Comparison of ENCODE assay signal across 19 mouse cellular contexts in genomic region chr1:154819960-154820359, GRCm38 (mm10).
DNase-seq lines count a peak whose midpoint lies in the region; ATAC-seq and TF ChIP-seq lines count a peak whose summit lies in the region.
"Had no signal": no experiment of that assay in that cellular context is flagged by ENCODE, and none has a peak within 500 bp of the region (broad histone marks: within the 10 kb centered on the region; RNA-seq: fewer than 3 reads in every experiment).

No protein-coding gene starts in this region.

- no peak for TF ChIP-seq POLR2A in brain, embryonic 14.5 days (IDR thresholded peaks at IDR 0.05; ENCODE audit: borderline replicate concordance, extremely low read depth, insufficient read depth, insufficient read length, poor library complexity, severe bottlenecking)

- no peak for ATAC-seq in midbrain, embryonic 13.5 days
- no peak for ATAC-seq in forebrain, embryonic 12.5 days (ENCODE audit: low FRiP score)
- ATAC-seq: activated CD4-positive, CD25-positive, alpha-beta regulatory T cell, adult 4 months; forebrain, embryonic 14.5 days had no signal

- H3K27ac ChIP-seq in midbrain, embryonic 10.5 days (replicated peaks), result no peak overlapping the region; the same call in 1 of the 2 replicates
- H3K27ac ChIP-seq in midbrain, embryonic 13.5 days, result no peak overlapping the region
- H3K27ac ChIP-seq in forebrain, embryonic 12.5 days, result no peak overlapping the region
- H3K27ac ChIP-seq: embryonic facial prominence, embryonic 10.5 days; gastrocnemius, adult 2 months; hindbrain, embryonic 10.5 days; hindbrain, embryonic 14.5 days had no signal

- no peak for TF ChIP-seq CTCF in brain, embryonic 14.5 days (IDR thresholded peaks at IDR 0.05; ENCODE audit: borderline replicate concordance, extremely low read depth, insufficient read depth, insufficient read length)

- peak; percentile 16 for DNase-seq in midbrain, embryonic 10.5 days (ENCODE audit: low spot score)
- peak; percentile 22 for DNase-seq in thymus, postnatal 14 days
- no peak for DNase-seq in thymus, postnatal 4 days
- DNase-seq in brain, embryonic 14.5 days (ENCODE audit: low read depth), result peak; percentile 24
- no peak for DNase-seq in layer of hippocampus, adult 18-20 months (ENCODE audit: low spot score in 2 of 2)
- DNase-seq: adrenal gland, postnatal 14 days; cerebellum, adult 18-20 months; cerebellum, adult 9-11 months; gastrocnemius, adult 2 months; gastrocnemius, postnatal 25 days had no signal

- H3K9ac ChIP-seq in midbrain, embryonic 13.5 days (replicated peaks), result no peak overlapping the region
- no peak overlapping the region for H3K9ac ChIP-seq in forebrain, embryonic 12.5 days
- H3K9ac ChIP-seq: heart, embryonic 12.5 days; hindbrain, embryonic 14.5 days had no signal

- H3K4me2 ChIP-seq in midbrain, embryonic 13.5 days (replicated peaks), result no peak overlapping the region
- no peak overlapping the region for H3K4me2 ChIP-seq in forebrain, embryonic 12.5 days
- H3K4me2 ChIP-seq: heart, embryonic 12.5 days; hindbrain, embryonic 14.5 days had no signal

- no peaks in the 10 kb centered on the region for H3K36me3 ChIP-seq in midbrain, embryonic 10.5 days
- H3K36me3 ChIP-seq in midbrain, embryonic 13.5 days, result no peaks in the 10 kb centered on the region
- H3K36me3 ChIP-seq in forebrain, embryonic 12.5 days (replicated peaks), result no peaks in the 10 kb centered on the region
- H3K36me3 ChIP-seq: embryonic facial prominence, embryonic 10.5 days; G1E; heart, embryonic 12.5 days; hindbrain, embryonic 10.5 days had no signal

- H3K9me3 ChIP-seq in midbrain, embryonic 10.5 days (replicated peaks), result no peaks in the 10 kb centered on the region
- no peaks in the 10 kb centered on the region for H3K9me3 ChIP-seq in midbrain, embryonic 13.5 days
- no peaks in the 10 kb centered on the region for H3K9me3 ChIP-seq in forebrain, embryonic 12.5 days
- H3K9me3 ChIP-seq: embryonic facial prominence, embryonic 10.5 days; heart, embryonic 12.5 days; hindbrain, embryonic 10.5 days had no signal

- H3K4me3 ChIP-seq in midbrain, embryonic 10.5 days, result no peak overlapping the region
- H3K4me3 ChIP-seq in midbrain, embryonic 13.5 days (replicated peaks), result no peak overlapping the region
- no peak overlapping the region for H3K4me3 ChIP-seq in forebrain, embryonic 12.5 days (replicated peaks)
- H3K4me3 ChIP-seq: embryonic facial prominence, embryonic 10.5 days; gastrocnemius, adult 2 months; heart, embryonic 12.5 days; hindbrain, embryonic 10.5 days had no signal

- H3K4me1 ChIP-seq in midbrain, embryonic 10.5 days, result peaks cover 22% of the 10 kb centered on the region
- H3K4me1 ChIP-seq in midbrain, embryonic 13.5 days (replicated peaks), result 0 out of 2 replicates have a peak, but pooled peaks cover 9% of the 10 kb centered on the region
- H3K4me1 ChIP-seq in forebrain, embryonic 12.5 days, result peaks cover 9% of the 10 kb centered on the region; the same call in 1 of the 2 replicates
- H3K4me1 ChIP-seq: heart, embryonic 12.5 days had no signal

- no peaks in the 10 kb centered on the region for H3K27me3 ChIP-seq in midbrain, embryonic 10.5 days (ENCODE audit: low read depth, poor library complexity, severe bottlenecking)
- H3K27me3 ChIP-seq in midbrain, embryonic 13.5 days, result no peaks in the 10 kb centered on the region
- H3K27me3 ChIP-seq in forebrain, embryonic 12.5 days, result no peaks in the 10 kb centered on the region

- 82% methylated on average over 2 of the region's 2 CpGs for WGBS in midbrain, embryonic 10.5 days
- WGBS in midbrain, embryonic 13.5 days, result 70% methylated on average over 2 of the region's 2 CpGs
- 91% methylated on average over 2 of the region's 2 CpGs for WGBS in forebrain, embryonic 12.5 days

Comparison
In these comparisons a context has a peak if more than half of its experiments do, and no peak if none do; other contexts are left out.
1. DNase-seq: peak in midbrain, embryonic 10.5 days (single experiment), thymus, postnatal 14 days (single experiment) and brain, embryonic 14.5 days (single experiment); none in thymus, postnatal 4 days (single experiment) and layer of hippocampus, adult 18-20 months (0 of 2).